Mouse (Mus musculus): ENCODE data around the gene Dapl1. TPM values are rescaled to one million over a fixed set of nuclear protein-coding genes. Genes with fewer than 3 reads are reported as not detected.

The Dapl1 gene
- polyA plus RNA-seq, 1 experiment = not detected

GRCm38 (mm10) chr2:59522079-59522684 lies 37.7 kb downstream of the Dapl1 start:
- H3K4me1 ChIP-seq (ENCODE audit: control insufficient read depth, insufficient read depth, low read length) = peaks cover 9% of the 10 kb centered on the region

DNA sequence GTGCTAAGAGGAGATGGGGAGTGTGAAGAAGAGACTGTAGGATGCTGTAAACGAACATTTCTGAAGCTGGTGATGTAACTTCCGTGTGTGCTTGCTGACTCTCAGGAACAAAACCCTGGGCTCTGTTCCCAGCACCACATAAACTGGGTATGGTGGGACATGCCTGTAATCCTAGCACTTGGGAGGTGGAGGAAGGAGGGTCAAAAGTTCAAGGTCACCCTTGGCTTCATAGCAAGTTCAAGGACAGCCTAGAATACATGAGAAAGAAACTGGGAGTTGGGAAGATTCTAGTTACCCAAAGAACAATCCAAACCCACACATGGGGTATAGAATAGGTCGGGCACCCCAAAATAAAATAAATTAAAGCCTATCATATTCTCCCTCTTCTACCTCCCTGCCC lies 39.1 kb downstream of the Dapl1 start:
- no peak overlapping the region for H3K4me3 ChIP-seq (ENCODE audit: low read depth, low read length)
- H3K9me3 ChIP-seq (replicated peaks; ENCODE audit: control insufficient read depth, insufficient read depth, low read length, poor library complexity, severe bottlenecking) = no peaks in the 10 kb centered on the region
- H3K4me1 ChIP-seq (ENCODE audit: control insufficient read depth, insufficient read depth, low read length) = peaks cover 9% of the 10 kb centered on the region
- TF ChIP-seq CTCF (IDR thresholded peaks at IDR 0.05; ENCODE audit: low read depth, low read length) = no peak
- no peak for TF ChIP-seq EP300 (IDR thresholded peaks at IDR 0.05; ENCODE audit: insufficient read depth, low read depth, low read length)
- no peak for TF ChIP-seq POLR2A (IDR thresholded peaks at IDR 0.05; ENCODE audit: insufficient read depth, low read length)
- no peak overlapping the region for H3K27ac ChIP-seq (ENCODE audit: insufficient read depth, low read length)
- H3K36me3 ChIP-seq (ENCODE audit: control insufficient read depth, insufficient read depth, low read length, poor library complexity, severe bottlenecking) = no peaks in the 10 kb centered on the region
- H3K27me3 ChIP-seq (ENCODE audit: control insufficient read depth, insufficient read depth, low read length, poor library complexity, severe bottlenecking) = no peaks in the 10 kb centered on the region
- no peak overlapping the region for H3K9ac ChIP-seq (ENCODE audit: low read depth, poor library complexity, severe bottlenecking)

More at GRCm38 (mm10) chr2:59522079-59522684, 37.7 kb downstream of the Dapl1 start:
- Histone ChIP-seq H3K27me3 (ENCODE audit: control insufficient read depth, insufficient read depth, low read length, poor library complexity, severe bottlenecking) (no peaks in the 10 kb centered on the region), H3K9ac (ENCODE audit: low read depth, poor library complexity, severe bottlenecking) (peak overlapping the region; percentile 57), H3K4me3 (ENCODE audit: low read depth, low read length) (no peak overlapping the region), H3K27ac (ENCODE audit: insufficient read depth, low read length) (no peak overlapping the region), H3K9me3 (replicated peaks; ENCODE audit: control insufficient read depth, insufficient read depth, low read length, poor library complexity, severe bottlenecking) (no peaks in the 10 kb centered on the region), H3K36me3 (ENCODE audit: control insufficient read depth, insufficient read depth, low read length, poor library complexity, severe bottlenecking) (no peaks in the 10 kb centered on the region)
- TF ChIP-seq CTCF (IDR thresholded peaks at IDR 0.05; ENCODE audit: low read depth, low read length) (peak; percentile 74), POLR2A (IDR thresholded peaks at IDR 0.05; ENCODE audit: insufficient read depth, low read length) (no peak), EP300 (IDR thresholded peaks at IDR 0.05; ENCODE audit: insufficient read depth, low read depth, low read length) (no peak)

DNA sequence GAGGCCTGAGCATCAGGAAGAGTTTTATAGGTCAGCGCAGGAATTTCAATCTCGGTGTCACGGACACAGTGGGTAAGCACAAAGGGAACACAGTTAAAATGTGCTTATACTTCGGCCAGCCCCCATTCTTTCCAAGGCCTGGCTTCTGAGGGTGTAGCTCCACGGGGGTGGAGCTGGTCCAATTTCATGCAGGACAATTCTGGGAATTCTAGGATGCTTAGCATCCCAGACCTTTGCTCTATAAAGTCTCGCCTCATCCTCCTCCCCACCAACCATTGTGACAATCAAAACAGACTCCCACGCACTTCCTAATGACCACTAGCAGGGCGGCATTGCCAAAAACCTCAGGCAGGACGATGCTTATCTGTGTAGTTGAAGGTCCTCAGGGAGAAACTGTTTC lies 42.4 kb downstream of the Dapl1 start:
- no peak overlapping the region for H3K9ac ChIP-seq (ENCODE audit: low read depth, poor library complexity, severe bottlenecking)
- H3K27ac ChIP-seq (ENCODE audit: insufficient read depth, low read length) = no peak overlapping the region
- H3K9me3 ChIP-seq (replicated peaks; ENCODE audit: control insufficient read depth, insufficient read depth, low read length, poor library complexity, severe bottlenecking) = no peaks in the 10 kb centered on the region
- TF ChIP-seq CTCF (IDR thresholded peaks at IDR 0.05; ENCODE audit: low read depth, low read length) (no peak), POLR2A (IDR thresholded peaks at IDR 0.05; ENCODE audit: insufficient read depth, low read length) (no peak), EP300 (IDR thresholded peaks at IDR 0.05; ENCODE audit: insufficient read depth, low read depth, low read length) (no peak)
- H3K36me3 ChIP-seq (ENCODE audit: control insufficient read depth, insufficient read depth, low read length, poor library complexity, severe bottlenecking) = no peaks in the 10 kb centered on the region
- no peaks in the 10 kb centered on the region for H3K27me3 ChIP-seq (ENCODE audit: control insufficient read depth, insufficient read depth, low read length, poor library complexity, severe bottlenecking)
- no peak overlapping the region for H3K4me3 ChIP-seq (ENCODE audit: low read depth, low read length)
- peaks cover 9% of the 10 kb centered on the region for H3K4me1 ChIP-seq (ENCODE audit: control insufficient read depth, insufficient read depth, low read length)

- no peaks in the 10 kb centered on the region for H3K4me1 ChIP-seq (ENCODE audit: control insufficient read depth, insufficient read depth, low read length)
- no peaks in the 10 kb centered on the region for H3K9me3 ChIP-seq (replicated peaks; ENCODE audit: control insufficient read depth, insufficient read depth, low read length, poor library complexity, severe bottlenecking)
- TF ChIP-seq CTCF (IDR thresholded peaks at IDR 0.05; ENCODE audit: low read depth, low read length) = no peak
- TF ChIP-seq POLR2A (IDR thresholded peaks at IDR 0.05; ENCODE audit: insufficient read depth, low read length) = no peak
- no peak for TF ChIP-seq EP300 (IDR thresholded peaks at IDR 0.05; ENCODE audit: insufficient read depth, low read depth, low read length)
- H3K36me3 ChIP-seq (ENCODE audit: control insufficient read depth, insufficient read depth, low read length, poor library complexity, severe bottlenecking) = no peaks in the 10 kb centered on the region
- H3K27ac ChIP-seq (ENCODE audit: insufficient read depth, low read length) = no peak overlapping the region
- H3K9ac ChIP-seq (ENCODE audit: low read depth, poor library complexity, severe bottlenecking) = no peak overlapping the region
- H3K27me3 ChIP-seq (ENCODE audit: control insufficient read depth, insufficient read depth, low read length, poor library complexity, severe bottlenecking) = no peaks in the 10 kb centered on the region
- no peak overlapping the region for H3K4me3 ChIP-seq (ENCODE audit: low read depth, low read length)
Observed at GRCm38 (mm10) chr2:59529574-59530080, 45.2 kb downstream of the Dapl1 start.

- Histone ChIP-seq H3K4me3 (ENCODE audit: low read depth, low read length) (no peak overlapping the region), H3K27me3 (ENCODE audit: control insufficient read depth, insufficient read depth, low read length, poor library complexity, severe bottlenecking) (no peaks in the 10 kb centered on the region), H3K36me3 (ENCODE audit: control insufficient read depth, insufficient read depth, low read length, poor library complexity, severe bottlenecking) (no peaks in the 10 kb centered on the region), H3K9ac (ENCODE audit: low read depth, poor library complexity, severe bottlenecking) (no peak overlapping the region), H3K27ac (ENCODE audit: insufficient read depth, low read length) (no peak overlapping the region), H3K4me1 (ENCODE audit: control insufficient read depth, insufficient read depth, low read length) (no peaks in the 10 kb centered on the region), H3K9me3 (replicated peaks; ENCODE audit: control insufficient read depth, insufficient read depth, low read length, poor library complexity, severe bottlenecking) (no peaks in the 10 kb centered on the region)
- TF ChIP-seq EP300 (IDR thresholded peaks at IDR 0.05; ENCODE audit: insufficient read depth, low read depth, low read length) (no peak), POLR2A (IDR thresholded peaks at IDR 0.05; ENCODE audit: insufficient read depth, low read length) (no peak), CTCF (IDR thresholded peaks at IDR 0.05; ENCODE audit: low read depth, low read length) (no peak)
Observed at GRCm38 (mm10) chr2:59530811-59531210, 46.4 kb downstream of the Dapl1 start.

- H3K9me3 ChIP-seq (replicated peaks; ENCODE audit: control insufficient read depth, insufficient read depth, low read length, poor library complexity, severe bottlenecking) = no peaks in the 10 kb centered on the region
- no peak overlapping the region for H3K4me3 ChIP-seq (ENCODE audit: low read depth, low read length)
- no peak overlapping the region for H3K9ac ChIP-seq (ENCODE audit: low read depth, poor library complexity, severe bottlenecking)
- H3K27me3 ChIP-seq (ENCODE audit: control insufficient read depth, insufficient read depth, low read length, poor library complexity, severe bottlenecking) = no peaks in the 10 kb centered on the region
- no peak for TF ChIP-seq POLR2A (IDR thresholded peaks at IDR 0.05; ENCODE audit: insufficient read depth, low read length)
- TF ChIP-seq EP300 (IDR thresholded peaks at IDR 0.05; ENCODE audit: insufficient read depth, low read depth, low read length) = no peak
- TF ChIP-seq CTCF (IDR thresholded peaks at IDR 0.05; ENCODE audit: low read depth, low read length) = no peak
- no peaks in the 10 kb centered on the region for H3K4me1 ChIP-seq (ENCODE audit: control insufficient read depth, insufficient read depth, low read length)
- H3K36me3 ChIP-seq (ENCODE audit: control insufficient read depth, insufficient read depth, low read length, poor library complexity, severe bottlenecking) = no peaks in the 10 kb centered on the region
- no peak overlapping the region for H3K27ac ChIP-seq (ENCODE audit: insufficient read depth, low read length)
Observed at GRCm38 (mm10) chr2:59532999-59533398, 48.5 kb downstream of the Dapl1 start.

Data from ES-Bruce4 (cell line).